Mouse (Mus musculus): Measurements from ENCODE around the gene Olfr1373.
A peak's percentile ranks its signal among the peaks of the same experiment; 100 is the strongest.

Olfr1373 gene

GRCm38 (mm10) chr11:52099771-52100219, 45.5 kb downstream of the Olfr1373 start:
- TF ChIP-seq NANOG (IDR thresholded peaks at IDR 0.05; ENCODE audit: borderline replicate concordance, low read length) (no peak), POU5F1 (IDR thresholded peaks at IDR 0.05; ENCODE audit: borderline replicate concordance, low read length) (no peak), CTCF (conservative IDR thresholded peaks at IDR 0.05; ENCODE audit: low read length) (no peak)
- Histone ChIP-seq H3K36me3 (ENCODE audit: insufficient read depth, low read length) (peaks cover 19% of the 10 kb centered on the region), H3K4me1 (replicated peaks; ENCODE audit: low read depth, low read length) (peaks cover 67% of the 10 kb centered on the region), H3K27me3 (ENCODE audit: insufficient read depth, low read length) (no peaks in the 10 kb centered on the region), H3K9me3 (ENCODE audit: low read length) (no peaks in the 10 kb centered on the region), H3K4me3 (replicated peaks; ENCODE audit: low read length) (peak overlapping the region; percentile 98)

- Histone ChIP-seq H3K9me3 (ENCODE audit: low read length) (no peaks in the 10 kb centered on the region), H3K4me1 (replicated peaks; ENCODE audit: low read depth, low read length) (peaks cover 61% of the 10 kb centered on the region), H3K36me3 (ENCODE audit: insufficient read depth, low read length) (peaks cover 19% of the 10 kb centered on the region), H3K4me3 (replicated peaks; ENCODE audit: low read length) (peak overlapping the region; percentile 98), H3K27me3 (ENCODE audit: insufficient read depth, low read length) (no peaks in the 10 kb centered on the region)
- TF ChIP-seq CTCF (conservative IDR thresholded peaks at IDR 0.05; ENCODE audit: low read length) (no peak), POU5F1 (IDR thresholded peaks at IDR 0.05; ENCODE audit: borderline replicate concordance, low read length) (no peak), NANOG (IDR thresholded peaks at IDR 0.05; ENCODE audit: borderline replicate concordance, low read length) (no peak)
These were observed 46.1 kb downstream of the Olfr1373 start for GRCm38 (mm10) chr11:52099031-52099761.

- Histone ChIP-seq H3K4me3 (replicated peaks; ENCODE audit: low read length) (peak within 1 kb of the TSS; percentile 98), H3K9me3 (ENCODE audit: low read length) (no peaks in the 10 kb centered on the region), H3K27me3 (ENCODE audit: insufficient read depth, low read length) (no peaks in the 10 kb centered on the region), H3K4me1 (replicated peaks; ENCODE audit: low read depth, low read length) (peaks cover 54% of the 10 kb centered on the region), H3K36me3 (ENCODE audit: insufficient read depth, low read length) (peaks cover 19% of the 10 kb centered on the region)
- no peak for TF ChIP-seq NANOG (IDR thresholded peaks at IDR 0.05; ENCODE audit: borderline replicate concordance, low read length)
- no peak for TF ChIP-seq CTCF (conservative IDR thresholded peaks at IDR 0.05; ENCODE audit: low read length)
- TF ChIP-seq POU5F1 (IDR thresholded peaks at IDR 0.05; ENCODE audit: borderline replicate concordance, low read length): no peak
These were observed 46.9 kb downstream of the Olfr1373 start, which contains the start of gene Ppp2ca for GRCm38 (mm10) chr11:52098398-52098946. Ppp2ca (plus strand) TSS chr11:52098681.

- Histone ChIP-seq H3K9me3 (ENCODE audit: low read length) (no peaks in the 10 kb centered on the region), H3K4me1 (replicated peaks; ENCODE audit: low read depth, low read length) (peaks cover 46% of the 10 kb centered on the region), H3K27me3 (ENCODE audit: insufficient read depth, low read length) (no peaks in the 10 kb centered on the region), H3K4me3 (replicated peaks; ENCODE audit: low read length) (peak overlapping the region; percentile 98), H3K36me3 (ENCODE audit: insufficient read depth, low read length) (peaks cover 15% of the 10 kb centered on the region)
- TF ChIP-seq POU5F1 (IDR thresholded peaks at IDR 0.05; ENCODE audit: borderline replicate concordance, low read length) (no peak), NANOG (IDR thresholded peaks at IDR 0.05; ENCODE audit: borderline replicate concordance, low read length) (no peak), CTCF (conservative IDR thresholded peaks at IDR 0.05; ENCODE audit: low read length) (no peak)
These were observed 47.7 kb downstream of the Olfr1373 start for GRCm38 (mm10) chr11:52097596-52097995.

GRCm38 (mm10) chr11:52097016-52097415, 48.3 kb downstream of the Olfr1373 start:
- no peak for TF ChIP-seq CTCF (conservative IDR thresholded peaks at IDR 0.05; ENCODE audit: low read length)
- TF ChIP-seq NANOG (IDR thresholded peaks at IDR 0.05; ENCODE audit: borderline replicate concordance, low read length): no peak
- TF ChIP-seq POU5F1 (IDR thresholded peaks at IDR 0.05; ENCODE audit: borderline replicate concordance, low read length): no peak
- Histone ChIP-seq H3K4me3 (replicated peaks; ENCODE audit: low read length) (no peak overlapping the region), H3K9me3 (ENCODE audit: low read length) (no peaks in the 10 kb centered on the region), H3K27me3 (ENCODE audit: insufficient read depth, low read length) (no peaks in the 10 kb centered on the region), H3K36me3 (ENCODE audit: insufficient read depth, low read length) (peaks cover 15% of the 10 kb centered on the region), H3K4me1 (replicated peaks; ENCODE audit: low read depth, low read length) (peaks cover 40% of the 10 kb centered on the region)

Data from E14TG2a.4 (cell line).